Mouse (Mus musculus) megakaryocyte, embryonic 14.5 days (primary cell): ENCODE data around the gene Fmo4.

Experiments
- FLI1 ChIP-seq: IDR thresholded peaks from 2 replicates; pipeline ENCODE4 v1.6.1; 2012; ENCODE audit warnings: low read length, inconsistent platforms, mixed read lengths
- GATA1 ChIP-seq: IDR thresholded peaks from 3 replicates; pipeline ENCODE4 v1.6.1; 2012; ENCODE audit warnings: mixed read lengths, low read length, inconsistent platforms, borderline replicate concordance

DNA sequence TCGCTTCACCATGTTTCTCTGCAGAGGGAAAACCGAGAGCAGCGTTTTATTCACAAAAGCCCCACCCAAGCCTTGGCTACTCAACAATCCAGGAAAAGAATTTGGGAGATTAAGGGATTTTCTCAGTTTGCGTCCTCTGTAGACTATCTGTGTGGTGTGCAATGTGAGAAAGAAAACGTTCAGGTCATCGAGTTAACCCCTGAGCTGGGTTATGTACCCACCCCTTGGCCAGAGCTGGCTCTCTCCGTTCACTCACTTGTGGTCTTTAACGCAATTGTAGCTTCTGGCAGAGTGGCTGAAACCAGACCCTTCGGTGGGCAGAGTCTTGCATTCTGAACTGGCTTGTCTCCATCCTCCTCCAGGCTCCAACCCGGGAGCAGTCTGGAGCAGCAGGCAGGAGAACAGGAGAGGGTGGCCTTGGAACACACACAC is 45.8 kb upstream of the Fmo4 start:
- TF ChIP-seq GATA1 = no peak
- no peak for TF ChIP-seq FLI1
